Mouse (Mus musculus): Measurements from ENCODE around the gene Gm28048. TPM values are rescaled to one million over a fixed set of nuclear protein-coding genes. Genes with fewer than 3 reads are reported as not detected.

Gene Gm28048
- total and polyA plus RNA-seq, 2 experiments from 2014 or later = 2.7 TPM; not detected in 1

DNA sequence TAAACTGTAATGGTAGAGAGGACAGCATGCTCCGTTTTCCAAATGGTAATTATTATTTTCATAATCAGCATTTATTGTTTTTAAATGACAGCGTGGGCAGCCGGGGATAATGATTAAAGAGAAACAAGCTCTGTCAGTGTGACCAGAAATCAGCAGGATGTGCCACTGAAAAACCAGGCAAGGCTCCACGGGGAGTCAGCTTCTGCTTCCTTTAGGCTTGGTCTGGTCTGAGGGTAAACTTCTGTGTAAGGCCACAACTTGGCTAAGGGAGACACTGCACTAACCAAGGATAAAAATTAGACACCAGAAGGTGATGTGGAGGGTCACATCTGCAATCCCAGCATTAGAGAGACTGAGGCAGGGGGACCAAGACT is 109.6 kb downstream of the Gm28048 start:
- DNase-seq (ENCODE audit: low spot score) = no peak
- H3K4me2 ChIP-seq (ENCODE audit: low read depth, low read length, poor library complexity, severe bottlenecking) = no peak overlapping the region
- no peaks in the 10 kb centered on the region for H3K9me3 ChIP-seq (ENCODE audit: low read length)
- H3K36me3 ChIP-seq (ENCODE audit: insufficient read depth, low read length) = no peaks in the 10 kb centered on the region
- 61% methylated on average over 4 of the region's 4 CpGs for whole genome bisulfite sequencing
- no peak overlapping the region for H3K4me3 ChIP-seq (ENCODE audit: low read depth, low read length)
- H3K27ac ChIP-seq (ENCODE audit: low read depth, low read length) = no peak overlapping the region
- H3K4me1 ChIP-seq (ENCODE audit: insufficient read depth, low read length) = 0 out of 2 replicates have a peak, but pooled peaks cover 6% of the 10 kb centered on the region
- H3K9ac ChIP-seq (replicated peaks; ENCODE audit: low read length, poor library complexity, severe bottlenecking) = no peak overlapping the region
- TF ChIP-seq CTCF (IDR thresholded peaks at IDR 0.05) = no peak
- no peaks in the 10 kb centered on the region for H3K27me3 ChIP-seq (ENCODE audit: insufficient read depth, low read length)
- no peak for ATAC-seq (ENCODE audit: low FRiP score)

DNA sequence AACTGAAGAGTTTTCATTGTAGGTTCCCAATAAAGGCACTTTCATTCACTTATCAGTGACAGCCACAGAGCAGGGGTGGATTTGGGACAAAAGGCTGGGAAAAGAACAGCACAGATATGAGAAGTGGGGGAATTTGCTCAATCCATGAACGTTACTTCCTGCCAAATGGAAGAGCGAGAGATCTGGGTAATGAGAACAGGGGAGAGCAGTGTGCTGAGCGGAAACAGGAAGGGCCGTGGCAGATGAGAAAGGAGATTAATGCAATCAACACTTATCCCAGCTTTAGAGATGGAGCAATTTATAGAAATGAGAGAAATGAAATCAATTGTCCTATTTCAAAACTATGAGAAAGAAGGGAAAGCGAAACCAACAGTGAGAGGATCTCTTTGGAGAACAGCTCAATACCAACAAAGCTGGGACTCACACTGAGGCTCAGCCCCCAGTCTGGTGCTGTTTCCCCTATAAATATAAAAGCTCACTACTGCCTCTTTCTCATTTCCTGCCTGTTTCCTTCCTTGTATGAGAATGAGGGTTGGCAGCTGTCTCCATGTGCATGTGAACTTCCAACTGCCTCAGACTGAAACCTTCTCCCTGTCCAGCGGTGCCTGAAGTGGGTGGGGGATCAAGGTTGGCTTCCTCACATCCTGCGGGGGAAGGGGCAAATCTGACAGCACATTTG is 110.1 kb downstream of the Gm28048 start:
- Histone ChIP-seq H3K4me2 (ENCODE audit: low read depth, low read length, poor library complexity, severe bottlenecking) (no peak overlapping the region), H3K4me3 (ENCODE audit: low read depth, low read length) (no peak overlapping the region), H3K36me3 (ENCODE audit: insufficient read depth, low read length) (no peaks in the 10 kb centered on the region), H3K27ac (ENCODE audit: low read depth, low read length) (no peak overlapping the region), H3K4me1 (ENCODE audit: insufficient read depth, low read length) (0 out of 2 replicates have a peak, but pooled peaks cover 6% of the 10 kb centered on the region), H3K9ac (replicated peaks; ENCODE audit: low read length, poor library complexity, severe bottlenecking) (no peak overlapping the region), H3K27me3 (ENCODE audit: insufficient read depth, low read length) (no peaks in the 10 kb centered on the region), H3K9me3 (ENCODE audit: low read length) (no peaks in the 10 kb centered on the region)
- DNase-seq (ENCODE audit: low spot score) (no peak), ATAC-seq (ENCODE audit: low FRiP score) (no peak)
- 62% methylated on average over 7 of the region's 7 CpGs for WGBS
- TF ChIP-seq CTCF (IDR thresholded peaks at IDR 0.05) = no peak

DNA sequence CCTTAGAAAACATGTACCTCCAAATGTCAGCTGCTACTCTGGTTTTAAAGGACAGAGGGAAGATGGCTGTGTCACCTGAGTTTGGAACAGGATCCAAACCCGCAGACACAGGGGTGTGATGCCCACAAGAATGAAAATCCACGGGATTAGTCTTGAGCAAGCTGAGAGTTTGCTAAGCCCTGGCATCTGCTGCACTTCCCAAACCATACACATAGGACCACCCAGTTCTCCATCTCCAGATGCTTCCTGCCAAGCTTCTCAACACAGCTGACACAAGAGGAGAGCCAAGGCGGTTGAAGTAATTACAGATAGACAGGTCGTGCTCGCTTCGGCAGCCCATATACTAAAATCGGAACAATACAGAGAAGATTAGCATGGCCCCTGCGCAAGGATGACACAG is 113.3 kb downstream of the Gm28048 start:
- Histone ChIP-seq H3K9me3 (ENCODE audit: low read length) (no peaks in the 10 kb centered on the region), H3K4me2 (ENCODE audit: low read depth, low read length, poor library complexity, severe bottlenecking) (no peak overlapping the region), H3K4me1 (ENCODE audit: insufficient read depth, low read length) (no peaks in the 10 kb centered on the region), H3K27ac (ENCODE audit: low read depth, low read length) (no peak overlapping the region), H3K9ac (replicated peaks; ENCODE audit: low read length, poor library complexity, severe bottlenecking) (no peak overlapping the region), H3K27me3 (ENCODE audit: insufficient read depth, low read length) (0 out of 2 replicates have a peak, but pooled peaks cover 2% of the 10 kb centered on the region), H3K36me3 (ENCODE audit: insufficient read depth, low read length) (no peaks in the 10 kb centered on the region), H3K4me3 (ENCODE audit: low read depth, low read length) (no peak overlapping the region)
- ATAC-seq (ENCODE audit: low FRiP score) (no peak), DNase-seq (ENCODE audit: low spot score) (peak; percentile 30)
- no peak for TF ChIP-seq CTCF (IDR thresholded peaks at IDR 0.05)
- 82% methylated on average over 8 of the region's 8 CpGs for WGBS

DNA sequence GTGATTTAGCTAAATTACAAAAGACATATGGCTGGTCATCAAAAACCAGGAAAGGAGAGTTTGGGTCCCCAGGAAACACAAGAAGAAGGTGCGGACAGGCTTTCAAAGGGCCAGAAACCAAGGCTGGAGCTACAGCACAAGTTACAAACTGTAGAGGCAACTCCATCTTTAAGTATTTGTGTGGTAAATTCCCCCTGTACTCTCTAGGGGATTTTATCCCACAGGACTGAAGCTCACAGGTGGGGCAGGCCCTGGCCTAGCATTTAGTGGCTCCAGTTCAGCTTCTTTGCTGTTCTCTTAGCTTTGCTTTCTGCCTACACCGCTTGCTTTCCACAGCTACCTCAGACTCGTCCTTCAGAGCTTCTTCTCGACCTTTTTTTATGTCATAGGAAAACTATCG is 114.2 kb downstream of the Gm28048 start:
- WGBS = 92% methylated on average over 5 of the region's 5 CpGs
- Histone ChIP-seq H3K27ac (ENCODE audit: low read depth, low read length) (no peak overlapping the region), H3K36me3 (ENCODE audit: insufficient read depth, low read length) (no peaks in the 10 kb centered on the region), H3K4me1 (ENCODE audit: insufficient read depth, low read length) (no peaks in the 10 kb centered on the region), H3K4me2 (ENCODE audit: low read depth, low read length, poor library complexity, severe bottlenecking) (no peak overlapping the region), H3K9ac (replicated peaks; ENCODE audit: low read length, poor library complexity, severe bottlenecking) (no peak overlapping the region), H3K27me3 (ENCODE audit: insufficient read depth, low read length) (peaks cover 7% of the 10 kb centered on the region; the same call in 1 of the 2 replicates), H3K9me3 (ENCODE audit: low read length) (no peaks in the 10 kb centered on the region), H3K4me3 (ENCODE audit: low read depth, low read length) (no peak overlapping the region)
- DNase-seq (ENCODE audit: low spot score) (no peak), ATAC-seq (ENCODE audit: low FRiP score) (no peak)
- TF ChIP-seq CTCF (IDR thresholded peaks at IDR 0.05) = no peak

DNA sequence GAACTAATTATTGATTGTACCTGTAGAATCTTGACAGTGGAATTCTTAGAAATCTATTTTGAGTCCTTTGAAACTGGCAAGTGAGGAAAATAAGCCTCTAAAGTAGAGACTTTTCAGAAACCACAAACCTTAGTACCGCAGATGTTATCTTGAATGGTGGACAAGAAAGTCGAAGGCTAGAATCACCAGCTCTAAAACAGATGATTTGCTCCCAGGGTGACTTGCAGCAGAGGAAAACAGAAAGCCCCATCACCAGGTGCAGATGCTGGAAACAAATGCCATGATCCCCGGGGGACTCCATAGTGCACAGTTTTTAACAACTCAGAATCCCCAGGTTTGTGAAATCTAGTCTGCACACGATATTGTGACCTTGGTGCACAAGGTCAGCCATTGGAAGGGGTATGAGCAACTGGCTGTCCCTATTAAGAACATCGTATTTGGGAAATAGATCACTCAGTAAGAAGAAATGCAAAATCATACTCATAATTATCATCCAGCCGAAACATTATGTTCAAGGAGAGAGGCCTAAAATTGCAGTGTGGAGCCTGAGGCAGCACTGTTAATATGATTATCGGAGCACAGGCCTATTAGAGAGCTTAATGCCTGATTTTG is 116.1 kb downstream of the Gm28048 start:
- Histone ChIP-seq H3K27me3 (ENCODE audit: insufficient read depth, low read length) (peaks cover 12% of the 10 kb centered on the region), H3K9me3 (ENCODE audit: low read length) (no peaks in the 10 kb centered on the region), H3K27ac (ENCODE audit: low read depth, low read length) (no peak overlapping the region), H3K9ac (replicated peaks; ENCODE audit: low read length, poor library complexity, severe bottlenecking) (no peak overlapping the region), H3K4me3 (ENCODE audit: low read depth, low read length) (no peak overlapping the region), H3K4me2 (ENCODE audit: low read depth, low read length, poor library complexity, severe bottlenecking) (no peak overlapping the region), H3K4me1 (ENCODE audit: insufficient read depth, low read length) (no peaks in the 10 kb centered on the region), H3K36me3 (ENCODE audit: insufficient read depth, low read length) (no peaks in the 10 kb centered on the region)
- DNase-seq (ENCODE audit: low spot score) (no peak), ATAC-seq (ENCODE audit: low FRiP score) (no peak)
- WGBS = 73% methylated on average over 7 of the region's 7 CpGs
- no peak for TF ChIP-seq CTCF (IDR thresholded peaks at IDR 0.05)

DNA sequence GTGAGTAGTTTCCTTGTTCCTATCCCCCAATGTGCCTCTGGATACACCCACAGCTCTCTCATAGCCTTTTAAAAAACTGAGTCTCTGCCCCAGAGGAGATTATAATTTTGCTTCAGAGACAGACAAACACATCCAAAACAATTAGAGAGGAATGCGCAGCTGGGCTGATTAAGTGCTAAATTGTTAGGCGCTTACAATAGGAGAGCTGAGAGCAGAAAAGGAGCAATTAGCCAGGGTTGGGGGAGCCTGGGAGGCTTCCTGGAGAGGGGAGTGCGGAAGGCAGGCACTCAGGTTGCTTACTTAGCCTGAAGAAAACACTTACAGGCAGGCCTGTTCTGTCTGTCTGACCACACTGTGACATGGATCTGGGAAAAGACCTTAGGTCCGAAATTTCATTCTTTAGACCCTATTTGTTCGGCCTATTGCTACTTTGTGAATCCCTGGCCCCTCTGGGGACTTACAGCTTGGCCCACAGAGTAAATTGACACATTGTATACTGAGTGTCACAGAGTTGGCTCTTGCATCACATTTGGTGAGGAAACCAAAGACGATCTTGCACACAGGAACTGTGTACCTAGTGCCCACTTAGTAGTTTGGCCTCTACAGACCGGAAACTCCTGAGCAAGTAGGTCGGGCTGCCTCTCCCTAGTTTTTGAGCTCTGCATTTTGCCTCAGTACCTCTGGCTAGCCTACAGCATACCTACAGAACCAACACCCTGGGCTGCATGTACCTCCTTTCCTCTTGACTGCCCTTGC is 117.4 kb downstream of the Gm28048 start:
- peaks cover 25% of the 10 kb centered on the region for H3K27me3 ChIP-seq (ENCODE audit: insufficient read depth, low read length)
- no peak for DNase-seq (ENCODE audit: low spot score)
- H3K9me3 ChIP-seq (ENCODE audit: low read length) = no peaks in the 10 kb centered on the region
- H3K4me3 ChIP-seq (ENCODE audit: low read depth, low read length) = no peak overlapping the region
- no peak for TF ChIP-seq CTCF (IDR thresholded peaks at IDR 0.05)
- peaks cover 4% of the 10 kb centered on the region; the same call in 1 of the 2 replicates for H3K4me1 ChIP-seq (ENCODE audit: insufficient read depth, low read length)
- H3K4me2 ChIP-seq (ENCODE audit: low read depth, low read length, poor library complexity, severe bottlenecking) = no peak overlapping the region
- H3K9ac ChIP-seq (replicated peaks; ENCODE audit: low read length, poor library complexity, severe bottlenecking) = no peak overlapping the region
- no peak overlapping the region for H3K27ac ChIP-seq (ENCODE audit: low read depth, low read length)
- H3K36me3 ChIP-seq (ENCODE audit: insufficient read depth, low read length) = no peaks in the 10 kb centered on the region
- 59% methylated on average over 8 of the region's 8 CpGs for WGBS
- ATAC-seq (ENCODE audit: low FRiP score) = no peak

All from midbrain, postnatal 0 days (tissue).